8 mouse cellular contexts compared by ENCODE assay signal in genomic region chr17:45573780-45574123, GRCm38 (mm10). TPM values are rescaled to one million over a fixed set of nuclear protein-coding genes. Genes with fewer than 3 reads are reported as not detected.
DNase-seq lines count a peak whose midpoint lies in the region; ATAC-seq and TF ChIP-seq lines count a peak whose summit lies in the region.

No protein-coding gene starts in this region.

- H3K36me3 ChIP-seq in embryonic facial prominence, embryonic 12.5 days: peaks cover 30% of the 10 kb centered on the region
- H3K36me3 ChIP-seq in kidney, adult 2 months (ENCODE audit: control insufficient read depth, insufficient read depth, low read length): peaks cover 23% of the 10 kb centered on the region
- peaks cover 32% of the 10 kb centered on the region for H3K36me3 ChIP-seq in limb, embryonic 12.5 days
- peaks cover 28% of the 10 kb centered on the region for H3K36me3 ChIP-seq in midbrain, embryonic 14.5 days (ENCODE audit: control insufficient read depth, insufficient read depth, low read length)

- peak; percentile 62 for ATAC-seq in embryonic facial prominence, embryonic 12.5 days (ENCODE audit: insufficient number of reproducible peaks, insufficient read depth, low FRiP score, low TSS enrichment)
- peak; percentile 40 for ATAC-seq in limb, embryonic 12.5 days (ENCODE audit: insufficient number of reproducible peaks, insufficient read depth, low FRiP score, low TSS enrichment, low read depth)
- peak; percentile 64 for ATAC-seq in midbrain, embryonic 14.5 days (ENCODE audit: low FRiP score, low TSS enrichment)

- H3K9ac ChIP-seq in embryonic facial prominence, embryonic 12.5 days: peak overlapping the region; percentile 99
- peak overlapping the region; percentile 99 for H3K9ac ChIP-seq in limb, embryonic 12.5 days (replicated peaks)
- peak overlapping the region; percentile 98 for H3K9ac ChIP-seq in midbrain, embryonic 14.5 days (replicated peaks; ENCODE audit: low read length)

- TF ChIP-seq POLR2A in kidney, adult 2 months (IDR thresholded peaks at IDR 0.05; ENCODE audit: low read depth, low read length): no peak

- H3K4me3 ChIP-seq in embryonic facial prominence, embryonic 12.5 days: peak overlapping the region; percentile 98
- peak overlapping the region; percentile 79 for H3K4me3 ChIP-seq in kidney, adult 2 months (ENCODE audit: insufficient read depth, low read depth, low read length)
- peak overlapping the region; percentile 95 for H3K4me3 ChIP-seq in limb, embryonic 12.5 days (replicated peaks)
- peak overlapping the region; percentile 100 for H3K4me3 ChIP-seq in midbrain, embryonic 14.5 days (replicated peaks; ENCODE audit: low read depth, low read length)

- peaks cover 20% of the 10 kb centered on the region for H3K4me1 ChIP-seq in embryonic facial prominence, embryonic 12.5 days
- peaks cover 10% of the 10 kb centered on the region; the same call in 1 of the 2 replicates for H3K4me1 ChIP-seq in kidney, adult 2 months (ENCODE audit: control insufficient read depth, insufficient read depth, low read length)
- H3K4me1 ChIP-seq in limb, embryonic 12.5 days (replicated peaks): peaks cover 24% of the 10 kb centered on the region
- peaks cover 13% of the 10 kb centered on the region; the same call in 1 of the 2 replicates for H3K4me1 ChIP-seq in midbrain, embryonic 14.5 days (ENCODE audit: control insufficient read depth, insufficient read depth, low read length)

- no peaks in the 10 kb centered on the region for H3K27me3 ChIP-seq in embryonic facial prominence, embryonic 12.5 days
- no peaks in the 10 kb centered on the region for H3K27me3 ChIP-seq in kidney, adult 2 months (replicated peaks; ENCODE audit: control insufficient read depth, insufficient read depth, low read length)
- H3K27me3 ChIP-seq in limb, embryonic 12.5 days: no peaks in the 10 kb centered on the region
- no peaks in the 10 kb centered on the region for H3K27me3 ChIP-seq in midbrain, embryonic 14.5 days (ENCODE audit: control insufficient read depth, insufficient read depth, low read length)

- DNase-seq in 3T3-L1 (ENCODE audit: low read depth, low spot score): peak; percentile 94
- DNase-seq in adrenal gland, postnatal 36 days: peak; percentile 97 to 99
- DNase-seq in heart, adult 18-20 months: peak; percentile 97 to 98
- peak; percentile 99 for DNase-seq in kidney, adult 2 months
- DNase-seq in midbrain, embryonic 14.5 days: peak; percentile 97
- peak; percentile 94 to 97 for DNase-seq in spleen, adult 18-20 months

- H3K27ac ChIP-seq in embryonic facial prominence, embryonic 12.5 days: peak overlapping the region; percentile 97
- peak overlapping the region; percentile 98 for H3K27ac ChIP-seq in kidney, adult 2 months (ENCODE audit: insufficient read depth, low read depth, low read length)
- peak overlapping the region; percentile 97 for H3K27ac ChIP-seq in limb, embryonic 12.5 days
- H3K27ac ChIP-seq in midbrain, embryonic 14.5 days (replicated peaks; ENCODE audit: low read depth, low read length): peak overlapping the region; percentile 99

- H3K4me2 ChIP-seq in embryonic facial prominence, embryonic 12.5 days (replicated peaks): peak overlapping the region; percentile 78
- H3K4me2 ChIP-seq in limb, embryonic 12.5 days: peak overlapping the region; percentile 64
- H3K4me2 ChIP-seq in midbrain, embryonic 14.5 days (ENCODE audit: low read length): peak overlapping the region; percentile 90

- WGBS in embryonic facial prominence, embryonic 12.5 days: under 1% methylated on average over 18 of the region's 18 CpGs
- WGBS in kidney, adult 2 months: under 1% methylated on average over 18 of the region's 18 CpGs
- under 1% methylated on average over 18 of the region's 18 CpGs for WGBS in limb, embryonic 12.5 days
- 0% methylated on average over 18 of the region's 18 CpGs for WGBS in midbrain, embryonic 14.5 days

- TF ChIP-seq CTCF in kidney, adult 2 months (conservative IDR thresholded peaks at IDR 0.05; ENCODE audit: insufficient read depth, insufficient read length, low read depth, low read length): no peak

- no peaks in the 10 kb centered on the region for H3K9me3 ChIP-seq in embryonic facial prominence, embryonic 12.5 days
- H3K9me3 ChIP-seq in limb, embryonic 12.5 days: no peaks in the 10 kb centered on the region
- no peaks in the 10 kb centered on the region for H3K9me3 ChIP-seq in midbrain, embryonic 14.5 days (ENCODE audit: control insufficient read depth, low read length)

RNA-seq across cellular contexts. Expression of gene Hsp90ab1, which starts 0.7 kb away (rescaled TPM):
- 1,000 to 10,000 TPM; 1,888 to 2,360 TPM for total RNA-seq in adrenal gland, postnatal 36 days (2021)
- polyA plus RNA-seq in embryonic facial prominence, embryonic 12.5 days (2016; fragmentation: Nextera tagmentation; extraction: Ambion mirVana): 1,470 and 1,480 TPM in 2 replicates
- 1,000 to 10,000 TPM; 1,354 to 1,581 TPM for total RNA-seq in heart, adult 18-20 months (2021)
- 369 and 408 TPM in 2 replicates for polyA plus RNA-seq in kidney, adult 2 months (2012; rRNA removed)
- polyA plus RNA-seq in limb, embryonic 12.5 days (2016; fragmentation: Nextera tagmentation; extraction: Ambion mirVana): 1,474 and 1,563 TPM in 2 replicates
- polyA plus RNA-seq in midbrain, embryonic 14.5 days (2014; fragmentation: Nextera tagmentation; extraction: Ambion mirVana): 1,248 and 1,388 TPM in 2 replicates

RNA-seq across cellular contexts. Expression of gene Slc35b2, which starts 10.1 kb away (rescaled TPM):
- 10 to 100 TPM; 43.4 to 75.9 TPM for total RNA-seq in adrenal gland, postnatal 36 days (2021)
- polyA plus RNA-seq in embryonic facial prominence, embryonic 12.5 days (2016; fragmentation: Nextera tagmentation; extraction: Ambion mirVana): 108 and 109 TPM in 2 replicates
- 10 to 100 TPM; 23.4 to 26.0 TPM for total RNA-seq in heart, adult 18-20 months (2021)
- polyA plus RNA-seq in kidney, adult 2 months (2012; rRNA removed): 75.5 and 96.1 TPM in 2 replicates
- 96.9 and 106 TPM in 2 replicates for polyA plus RNA-seq in limb, embryonic 12.5 days (2016; fragmentation: Nextera tagmentation; extraction: Ambion mirVana)
- polyA plus RNA-seq in midbrain, embryonic 14.5 days (2014; fragmentation: Nextera tagmentation; extraction: Ambion mirVana): 73.0 and 77.1 TPM in 2 replicates

RNA-seq across cellular contexts. Expression of gene Nfkbie, which starts 18.2 kb away (rescaled TPM):
- 1 to 10 TPM; 3.7 TPM for total RNA-seq in adrenal gland, postnatal 36 days (2021)
- 6.7 and 8.3 TPM in 2 replicates for polyA plus RNA-seq in embryonic facial prominence, embryonic 12.5 days (2016; fragmentation: Nextera tagmentation; extraction: Ambion mirVana)
- total RNA-seq in heart, adult 18-20 months (2021): 1 to 10 TPM; 1.2 to 3.1 TPM
- 4.3 and 5.8 TPM in 2 replicates for polyA plus RNA-seq in kidney, adult 2 months (2012; rRNA removed)
- 6.5 and 6.6 TPM in 2 replicates for polyA plus RNA-seq in limb, embryonic 12.5 days (2016; fragmentation: Nextera tagmentation; extraction: Ambion mirVana)
- polyA plus RNA-seq in midbrain, embryonic 14.5 days (2014; fragmentation: Nextera tagmentation; extraction: Ambion mirVana): 4.2 and 4.9 TPM in 2 replicates

RNA-seq across cellular contexts. Expression of gene Tmem151b, which starts 24.3 kb away (rescaled TPM):
- total RNA-seq in adrenal gland, postnatal 36 days (2021): under 1 TPM; 0.13 to 0.23 TPM
- 9.2 and 11.1 TPM in 2 replicates for polyA plus RNA-seq in embryonic facial prominence, embryonic 12.5 days (2016; fragmentation: Nextera tagmentation; extraction: Ambion mirVana)
- under 1 TPM in 1 of 2 experiments, not detected in 1; 0.05 TPM for total RNA-seq in heart, adult 18-20 months (2021)
- polyA plus RNA-seq in kidney, adult 2 months (2012; rRNA removed): 1.9 and 2.1 TPM in 2 replicates
- polyA plus RNA-seq in limb, embryonic 12.5 days (2016; fragmentation: Nextera tagmentation; extraction: Ambion mirVana): 7.7 and 9.7 TPM in 2 replicates
- polyA plus RNA-seq in midbrain, embryonic 14.5 days (2014; fragmentation: Nextera tagmentation; extraction: Ambion mirVana): 20.4 and 24.1 TPM in 2 replicates

RNA-seq across cellular contexts. Expression of gene Slc29a1, which starts 25.7 kb away (rescaled TPM):
- 100 to 1,000 TPM; 132 to 137 TPM for total RNA-seq in adrenal gland, postnatal 36 days (2021)
- polyA plus RNA-seq in embryonic facial prominence, embryonic 12.5 days (2016; fragmentation: Nextera tagmentation; extraction: Ambion mirVana): 59.1 and 60.5 TPM in 2 replicates
- 10 to 100 TPM; 65.0 to 67.4 TPM for total RNA-seq in heart, adult 18-20 months (2021)
- polyA plus RNA-seq in kidney, adult 2 months (2012; rRNA removed): 89.5 and 90.4 TPM in 2 replicates
- 55.4 and 58.7 TPM in 2 replicates for polyA plus RNA-seq in limb, embryonic 12.5 days (2016; fragmentation: Nextera tagmentation; extraction: Ambion mirVana)
- 21.2 and 33.2 TPM in 2 replicates for polyA plus RNA-seq in midbrain, embryonic 14.5 days (2014; fragmentation: Nextera tagmentation; extraction: Ambion mirVana)

Comparison
In these comparisons a context has a peak if more than half of its experiments do, and no peak if none do; other contexts are left out.
1. Peak in every context shown above with its lines: DNase-seq, ATAC-seq, H3K4me3 ChIP-seq and H3K27ac ChIP-seq.